Mouse (Mus musculus) CH12.LX (cell line): ENCODE data around the gene Dock10.

Source experiments
- CTCF ChIP-seq, 2 experiments: IDR thresholded peaks in 1 of 2; conservative IDR thresholded peaks in 1 of 2; 2 replicates each; pipeline ENCODE4 v1.5.1; 2011 to 2012; ENCODE audit warnings: low read depth in 2 of 2, low read length in 2 of 2, improper control_type of control experiment in 1 of 2, inconsistent platforms in 1 of 2, mild to moderate bottlenecking in 1 of 2, moderate library complexity in 1 of 2
- E2F4 ChIP-seq: IDR thresholded peaks from 2 replicates; pipeline ENCODE4 v1.6.1; 2011; ENCODE audit warnings: low read depth, low read length, improper control_type of control experiment; ENCODE audit not compliant: insufficient replicate concordance
- EP300 ChIP-seq: IDR thresholded peaks from 2 replicates; pipeline ENCODE4 v1.6.1; 2011; ENCODE audit warnings: low read length, improper control_type of control experiment
- SIN3A ChIP-seq: IDR thresholded peaks from 2 replicates; pipeline ENCODE4 v1.6.1; 2012; ENCODE audit warnings: low read length, improper control_type of control experiment, inconsistent platforms
- USF1 ChIP-seq: IDR thresholded peaks from 2 replicates; pipeline ENCODE4 v1.6.1; 2014; ENCODE audit warnings: low read depth, mild to moderate bottlenecking, inconsistent platforms, low read length, improper control_type of control experiment

- TF ChIP-seq USF1 = no peak
- no peak for TF ChIP-seq CTCF (conservative IDR thresholded peaks at IDR 0.05 in 1 of 2, IDR thresholded peaks at IDR 0.05 in 1 of 2; ENCODE audit: low read depth in 2 of 2, low read length in 2 of 2)
- TF ChIP-seq EP300 = peak; percentile 81
- TF ChIP-seq SIN3A = no peak
- TF ChIP-seq E2F4 = no peak
These were observed 111.7 kb downstream of the Dock10 start for GRCm38 (mm10) chr1:80646602-80647001.
